In the genomic region with DNA sequence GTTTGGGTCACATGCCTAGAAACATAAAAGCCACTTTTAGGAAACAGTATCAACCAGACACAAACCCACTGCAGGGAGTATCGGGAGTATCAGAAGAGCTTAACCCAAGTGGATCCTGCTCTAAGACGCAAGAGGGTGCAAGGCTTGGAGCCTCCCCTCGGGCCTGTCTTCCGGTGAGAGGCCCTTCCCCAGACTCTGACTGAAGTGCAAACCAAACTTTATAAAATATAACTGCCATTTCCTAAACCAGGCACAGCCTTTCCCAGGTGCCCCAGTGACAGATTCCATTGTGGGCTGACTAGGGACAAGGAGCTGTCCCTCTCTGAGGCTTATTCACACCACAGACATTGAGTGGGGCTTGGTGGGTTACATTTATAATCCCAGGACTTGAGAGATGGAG, we compare ENCODE assay signal across 9 mouse cellular contexts. TPM values are rescaled to one million over a fixed set of nuclear protein-coding genes. Genes with fewer than 3 reads are reported as not detected.
A peak's percentile ranks its signal among the peaks of the same experiment; 100 is the strongest.
DNase-seq lines count a peak whose midpoint lies in the region; ATAC-seq and TF ChIP-seq lines count a peak whose summit lies in the region.
"Had no signal": no experiment of that assay in that cellular context is flagged by ENCODE, and none has a peak within 500 bp of the region (broad histone marks: within the 10 kb centered on the region; RNA-seq: fewer than 3 reads in every experiment).

No protein-coding gene starts in this region.

- H3K27me3 ChIP-seq in heart, embryonic 14.5 days (ENCODE audit: control insufficient read depth, insufficient read depth, low read length), result no peaks in the 10 kb centered on the region
- H3K27me3 ChIP-seq in megakaryocyte, embryonic 14.5 days (replicated peaks), result no peaks in the 10 kb centered on the region
- no peaks in the 10 kb centered on the region for H3K27me3 ChIP-seq in limb, embryonic 14.5 days (ENCODE audit: control insufficient read depth, insufficient read depth, low read length)

- DNase-seq in heart, adult 11 months, result no peak
- no peak for DNase-seq in limb, embryonic 14.5 days (ENCODE audit: low spot score)
- peak; percentile 52 to 62 for DNase-seq in thymus, postnatal 36 days
- DNase-seq in frontal cortex, postnatal 14 days (ENCODE audit: low spot score in 2 of 2), result no peak
- no peak for DNase-seq in cerebellum, adult 9-11 months
- DNase-seq: cerebellum, postnatal 36 days had no signal

- H3K4me3 ChIP-seq in heart, embryonic 14.5 days (ENCODE audit: control insufficient read depth in 1 of 2, insufficient read depth in 1 of 2, low read depth in 1 of 2, low read length in 2 of 2), result no peak overlapping the region
- peak overlapping the region; percentile 80 for H3K4me3 ChIP-seq in megakaryocyte, embryonic 14.5 days (replicated peaks)
- no peak overlapping the region for H3K4me3 ChIP-seq in limb, embryonic 14.5 days (replicated peaks; ENCODE audit: low read length)

- H3K9ac ChIP-seq in heart, embryonic 14.5 days (ENCODE audit: low read length), result peak overlapping the region; percentile 8; the same call in 1 of the 2 replicates
- H3K9ac ChIP-seq in limb, embryonic 14.5 days (ENCODE audit: low read depth, low read length, severe bottlenecking), result peak overlapping the region; percentile 45; the same call in 1 of the 2 replicates

- peaks cover 69% of the 10 kb centered on the region for H3K36me3 ChIP-seq in heart, embryonic 14.5 days (ENCODE audit: control insufficient read depth, insufficient read depth, low read length)
- H3K36me3 ChIP-seq in megakaryocyte, embryonic 14.5 days (replicated peaks; ENCODE audit: low read length), result peaks cover 100% of the 10 kb centered on the region
- peaks cover 44% of the 10 kb centered on the region for H3K36me3 ChIP-seq in limb, embryonic 14.5 days (ENCODE audit: control insufficient read depth, insufficient read depth, low read length)

- WGBS in heart, embryonic 14.5 days, result 77% methylated on average over 4 of the region's 4 CpGs
- 74% methylated on average over 4 of the region's 4 CpGs for WGBS in limb, embryonic 14.5 days

- peaks cover 0 to 10% of the 10 kb centered on the region in 2 experiments; a peak in 2 of 4 replicates for H3K4me1 ChIP-seq in heart, embryonic 14.5 days (ENCODE audit: control insufficient read depth in 2 of 2, insufficient read depth in 2 of 2, low read length in 2 of 2)
- H3K4me1 ChIP-seq in megakaryocyte, embryonic 14.5 days, result peaks cover 99% of the 10 kb centered on the region
- H3K4me1 ChIP-seq in limb, embryonic 14.5 days (ENCODE audit: control insufficient read depth, insufficient read depth, low read length), result peaks cover 10% of the 10 kb centered on the region

- no peak for TF ChIP-seq POLR2A in limb, embryonic 14.5 days (IDR thresholded peaks at IDR 0.05; ENCODE audit: borderline replicate concordance, extremely low read depth, insufficient read depth, insufficient read length)

- H3K9me3 ChIP-seq in heart, embryonic 14.5 days (ENCODE audit: control insufficient read depth, low read length), result no peaks in the 10 kb centered on the region
- H3K9me3 ChIP-seq in megakaryocyte, embryonic 14.5 days, result no peaks in the 10 kb centered on the region
- H3K9me3 ChIP-seq in limb, embryonic 14.5 days (ENCODE audit: control insufficient read depth, low read length), result no peaks in the 10 kb centered on the region

- no peak for ATAC-seq in heart, embryonic 14.5 days (ENCODE audit: insufficient number of reproducible peaks, insufficient read depth, low FRiP score, low read depth)
- ATAC-seq in megakaryocyte, adult 5-6 weeks (ENCODE audit: poor library complexity, severe bottlenecking), result no peak
- no peak for ATAC-seq in limb, embryonic 14.5 days (ENCODE audit: low FRiP score, low read depth)

- peak overlapping the region; percentile 18 to 67 for H3K27ac ChIP-seq in heart, embryonic 14.5 days (replicated peaks in 1 of 2; ENCODE audit: control insufficient read depth in 1 of 2, insufficient read depth in 1 of 2, low read depth in 2 of 2, low read length in 2 of 2)
- H3K27ac ChIP-seq in limb, embryonic 14.5 days (replicated peaks; ENCODE audit: low read depth, low read length), result peak overlapping the region; percentile 43; the same call in 1 of the 2 replicates

- H3K4me2 ChIP-seq in heart, embryonic 14.5 days (ENCODE audit: low read length), result peak overlapping the region; percentile 28; the same call in 1 of the 2 replicates
- H3K4me2 ChIP-seq in limb, embryonic 14.5 days (replicated peaks; ENCODE audit: low read depth, low read length, severe bottlenecking), result 0 out of 2 replicates have a peak overlapping the region, but pooled peaks have one; percentile 13

RNA-seq across cellular contexts. Expression of a gene that starts 38.1 kb away (rescaled TPM):
- polyA plus RNA-seq in heart, embryonic 14.5 days (2014; fragmentation: Nextera tagmentation; extraction: Ambion mirVana), result 63.4 and 65.2 TPM in 2 replicates
- 29.7 and 38.1 TPM in 2 replicates for polyA plus RNA-seq in megakaryocyte, embryonic 14.5 days (2012; ENCODE audit: insufficient read depth, low replicate concordance)
- total RNA-seq in megakaryocyte, adult 5-6 weeks (2015), result 218 and 231 TPM in 2 replicates
- total RNA-seq in megakaryocyte, adult 5-6 weeks (2017), result 40.4 and 48.1 TPM in 2 replicates
- 29.7 and 31.3 TPM in 2 replicates for polyA plus RNA-seq in limb, embryonic 14.5 days (2012; rRNA removed)
- 35.4 and 36.2 TPM in 2 replicates for polyA plus RNA-seq in limb, embryonic 14.5 days (2014; fragmentation: Nextera tagmentation; extraction: Ambion mirVana)

Comparison
In these comparisons a context has a peak if more than half of its experiments do, and no peak if none do; other contexts are left out.
1. DNase-seq: peak in thymus, postnatal 36 days (2 of 2); none in heart, adult 11 months (single experiment), limb, embryonic 14.5 days (single experiment), frontal cortex, postnatal 14 days (0 of 2) and cerebellum, adult 9-11 months (single experiment).